Mouse (Mus musculus) kidney, embryonic 14.5 days (tissue): Measurements from ENCODE around the gene Cd37. TPM values are rescaled to one million over a fixed set of nuclear protein-coding genes. Genes with fewer than 3 reads are reported as not detected.

Experiments
- ATAC-seq: fragments of 200-750 bp; cut with Nextera tagmentation; 2 replicates; pipeline ENCODE4 v1.8.0; 2017; ENCODE audit warnings: moderate number of reproducible peaks, mild to moderate bottlenecking, moderate TSS enrichment, moderate library complexity; ENCODE audit not compliant: low FRiP score, low TSS enrichment
- H3K27ac ChIP-seq: fragments of 300-500 bp; sonication (generic); 2 replicates; pipeline ENCODE4 v1.5.1; 2014; ENCODE audit warnings: low read depth, mild to moderate bottlenecking, low read length, moderate library complexity, mixed read lengths
- H3K27me3 ChIP-seq: fragments of 300-500 bp; sonication (generic); 2 replicates; pipeline ENCODE4 v1.6.1; 2014; ENCODE audit warnings: mild to moderate bottlenecking, low read length; ENCODE audit not compliant: control insufficient read depth, insufficient read depth
- H3K36me3 ChIP-seq: fragments of 300-500 bp; sonication (generic); 2 replicates; pipeline ENCODE4 v1.6.1; 2014; ENCODE audit warnings: low read length, mixed read lengths; ENCODE audit not compliant: control insufficient read depth, insufficient read depth
- H3K4me1 ChIP-seq: fragments of 300-500 bp; sonication (generic); 2 replicates; pipeline ENCODE4 v1.6.1; 2014; ENCODE audit warnings: low read length, mixed read lengths; ENCODE audit not compliant: control insufficient read depth, insufficient read depth
- H3K4me2 ChIP-seq: fragments of 300-500 bp; sonication (generic); replicated peaks from 2 replicates; pipeline ENCODE4 v1.6.1; 2014; ENCODE audit warnings: low read depth, mild to moderate bottlenecking, low read length
- H3K4me3 ChIP-seq: fragments of 300-500 bp; sonication (generic); 2 replicates; pipeline ENCODE4 v1.5.1; 2014; ENCODE audit warnings: mild to moderate bottlenecking, low read length
- H3K9ac ChIP-seq: fragments of 300-500 bp; sonication (generic); 2 replicates; pipeline ENCODE4 v1.6.1; 2014; ENCODE audit warnings: low read depth, mild to moderate bottlenecking, low read length, moderate library complexity
- H3K9me3 ChIP-seq: fragments of 300-500 bp; sonication (generic); 2 replicates; pipeline ENCODE4 v1.6.1; 2016; ENCODE audit warnings: low read length; ENCODE audit not compliant: control insufficient read depth
- WGBS: fragments of 180-500 bp; shearing (Covaris S2); extraction: QIAGEN DNeasy Blood & Tissue Kit; methylation state at CpG from one replicate; pipeline ENCODE4 v1.1.7; 2014; 5-methylcytosine and 5-hydroxymethylcytosine counted together
- polyA plus RNA-seq: library from polyadenylated mRNA; unstranded; fragments of >200 nt; fragmentation: Nextera tagmentation; extraction: Ambion mirVana; gene quantifications from 2 replicates; pipeline ENCODE4 v1.2.1, GENCODE M21; 2014

Gene Cd37
- 0.60 and 1.2 TPM in 2 replicates for polyA plus RNA-seq

DNA sequence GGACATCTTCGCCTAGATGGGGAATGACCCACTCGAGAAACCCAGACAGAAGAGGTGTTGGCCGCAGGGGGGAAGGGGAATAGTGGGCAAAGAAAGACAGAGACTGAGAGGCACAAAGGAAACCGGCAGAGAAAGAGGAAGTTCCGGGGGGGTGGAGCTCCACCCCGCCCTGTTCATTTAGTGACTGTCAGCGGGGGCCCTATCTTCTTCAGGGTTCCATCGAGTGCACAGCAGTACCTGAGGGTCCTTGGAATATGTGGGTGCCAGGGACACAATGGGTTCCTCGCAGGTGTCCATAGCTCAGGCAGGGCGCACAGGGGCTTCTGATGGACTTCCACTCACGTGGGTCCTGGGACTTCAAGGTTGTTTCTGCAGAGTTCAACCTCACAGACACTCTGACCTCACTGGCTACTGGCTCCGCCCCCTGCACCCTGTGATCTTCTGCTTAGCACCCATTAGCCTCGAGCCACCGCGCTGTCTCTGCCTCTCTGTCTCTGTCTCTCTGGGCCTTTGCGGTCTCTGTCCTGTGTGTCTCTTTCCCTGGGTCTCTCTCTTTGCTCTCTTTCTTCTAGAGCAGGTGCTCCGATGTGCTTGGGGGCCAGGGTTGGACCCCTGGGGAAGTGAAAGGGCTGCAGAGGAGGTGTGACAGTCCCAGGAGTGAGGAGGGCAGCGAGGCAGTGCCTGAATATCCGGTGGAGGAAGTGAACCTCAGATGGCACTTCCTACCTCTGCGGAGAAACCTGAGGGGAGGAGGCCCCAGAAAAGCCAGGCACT is at the start of gene Cd37:
TSS of gene Cd37 (minus strand) at position 393 of the 774 bp plus-strand sequence.
- no peaks in the 10 kb centered on the region for H3K9me3 ChIP-seq
- WGBS, result 38% methylated on average over 20 of the region's 20 CpGs

DNA sequence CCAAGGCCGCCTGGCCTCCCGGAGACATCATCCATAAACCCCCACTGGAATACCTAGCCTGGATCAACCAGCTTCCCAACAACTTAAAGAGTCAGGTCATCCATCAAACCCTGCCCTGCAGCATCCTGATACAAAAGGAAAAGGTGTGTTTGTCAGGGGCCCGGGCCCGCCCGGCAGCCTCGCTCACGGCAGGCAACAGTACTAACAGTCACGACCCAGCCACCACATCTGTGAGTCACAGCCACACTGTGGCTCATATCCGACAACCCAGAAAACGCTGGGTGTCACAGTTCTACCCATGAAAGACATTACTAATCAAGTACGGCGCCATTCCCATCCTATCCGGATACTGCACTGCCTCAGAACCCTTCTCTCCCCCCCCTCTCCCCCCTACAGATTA is 47.6 kb upstream of the Cd37 start:
- Histone ChIP-seq H3K27ac (no peak overlapping the region), H3K4me3 (no peak overlapping the region), H3K27me3 (no peaks in the 10 kb centered on the region), H3K9me3 (no peaks in the 10 kb centered on the region), H3K36me3 (no peaks in the 10 kb centered on the region), H3K9ac (no peak overlapping the region), H3K4me1 (no peaks in the 10 kb centered on the region), H3K4me2 (no peak overlapping the region)
- WGBS, result 86% methylated on average over 13 of the region's 13 CpGs
- no peak for ATAC-seq

More for the DNA sequence above, at the start of gene Cd37:
- peaks cover 2% of the 10 kb centered on the region; the same call in 1 of the 2 replicates for H3K27me3 ChIP-seq
- peaks cover 7% of the 10 kb centered on the region for H3K4me1 ChIP-seq
- H3K36me3 ChIP-seq, result no peaks in the 10 kb centered on the region; the same call in 1 of the 2 replicates
- no peak within 1 kb of the TSS for H3K27ac ChIP-seq
- no peak within 1 kb of the TSS for H3K4me2 ChIP-seq
- H3K4me3 ChIP-seq, result no peak within 1 kb of the TSS
- ATAC-seq, result no peak
- no peak within 1 kb of the TSS for H3K9ac ChIP-seq

DNA sequence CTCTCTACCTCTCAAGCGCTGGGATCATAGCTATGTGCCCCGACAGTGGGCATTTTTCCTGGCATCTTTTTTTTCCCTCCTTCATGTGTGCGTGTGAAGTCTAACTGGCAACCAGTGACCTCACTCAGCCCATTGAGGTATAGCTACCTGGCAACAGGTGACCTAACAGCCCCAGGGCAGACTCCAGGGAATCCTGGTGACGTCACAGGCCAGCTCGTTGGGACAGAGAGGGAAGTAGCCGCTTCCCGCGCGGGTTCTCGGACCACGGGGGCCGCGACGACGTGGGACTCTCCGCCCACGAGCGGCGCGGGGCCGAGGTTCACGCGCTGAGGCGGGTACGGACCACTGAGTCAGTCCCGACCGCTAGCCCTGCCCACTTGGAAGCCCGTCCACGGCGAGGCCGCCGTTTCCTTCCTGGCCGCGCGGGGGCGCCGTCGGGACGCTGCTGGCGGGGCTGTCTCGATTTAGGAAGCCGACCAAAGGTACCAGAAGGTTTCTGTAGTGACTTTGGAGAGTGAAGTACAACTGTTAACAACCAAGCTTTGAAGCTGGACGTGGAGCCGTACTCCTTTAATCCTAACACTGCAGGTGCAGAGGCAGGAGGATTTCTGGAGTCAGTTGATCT is 38.3 kb upstream of the Cd37 start, which contains the start of gene Slc6a21:
TSS of gene Slc6a21 (plus strand) at position 378 of the 625 bp plus-strand sequence.
- WGBS, result 6% methylated on average over 44 of the region's 44 CpGs
- H3K27me3 ChIP-seq, result no peaks in the 10 kb centered on the region
- H3K4me1 ChIP-seq, result 0 out of 2 replicates have a peak, but pooled peaks cover 3% of the 10 kb centered on the region
- H3K9ac ChIP-seq, result peak within 1 kb of the TSS; percentile 50; the same call in 1 of the 2 replicates
- H3K4me2 ChIP-seq, result peak within 1 kb of the TSS; percentile 67
- H3K4me3 ChIP-seq, result peak within 1 kb of the TSS; percentile 42
- no peaks in the 10 kb centered on the region for H3K36me3 ChIP-seq
- no peaks in the 10 kb centered on the region for H3K9me3 ChIP-seq
- no peak for ATAC-seq
- H3K27ac ChIP-seq, result no peak within 1 kb of the TSS

DNA sequence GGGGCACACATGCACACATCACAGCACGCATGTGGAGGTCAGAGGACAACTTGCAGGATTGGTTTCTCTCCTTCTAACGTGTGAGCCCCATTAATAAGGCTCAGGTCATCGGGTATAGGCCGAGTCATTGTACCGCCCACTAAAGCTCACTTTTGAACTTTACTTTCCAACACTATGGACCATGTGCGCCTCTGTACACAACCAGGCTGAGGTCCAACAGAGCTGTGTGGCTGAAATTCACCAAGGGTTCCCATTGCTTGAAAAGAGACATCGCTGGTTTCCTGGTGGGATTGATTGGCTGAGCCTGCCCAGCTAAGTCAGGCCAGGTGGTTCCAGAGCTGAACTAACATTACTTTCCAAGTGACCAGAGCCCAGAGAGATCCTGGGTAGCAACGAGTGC is 34.8 kb upstream of the Cd37 start:
- no peak overlapping the region for H3K27ac ChIP-seq
- H3K9me3 ChIP-seq, result no peaks in the 10 kb centered on the region
- 0 out of 2 replicates have a peak, but pooled peaks cover 1% of the 10 kb centered on the region for H3K27me3 ChIP-seq
- 0 out of 2 replicates have a peak, but pooled peaks cover 3% of the 10 kb centered on the region for H3K4me1 ChIP-seq
- no peak overlapping the region for H3K4me3 ChIP-seq
- no peaks in the 10 kb centered on the region for H3K36me3 ChIP-seq
- H3K9ac ChIP-seq, result no peak overlapping the region
- 89% methylated on average over 8 of the region's 8 CpGs for WGBS
- ATAC-seq, result no peak
- H3K4me2 ChIP-seq, result no peak overlapping the region

DNA sequence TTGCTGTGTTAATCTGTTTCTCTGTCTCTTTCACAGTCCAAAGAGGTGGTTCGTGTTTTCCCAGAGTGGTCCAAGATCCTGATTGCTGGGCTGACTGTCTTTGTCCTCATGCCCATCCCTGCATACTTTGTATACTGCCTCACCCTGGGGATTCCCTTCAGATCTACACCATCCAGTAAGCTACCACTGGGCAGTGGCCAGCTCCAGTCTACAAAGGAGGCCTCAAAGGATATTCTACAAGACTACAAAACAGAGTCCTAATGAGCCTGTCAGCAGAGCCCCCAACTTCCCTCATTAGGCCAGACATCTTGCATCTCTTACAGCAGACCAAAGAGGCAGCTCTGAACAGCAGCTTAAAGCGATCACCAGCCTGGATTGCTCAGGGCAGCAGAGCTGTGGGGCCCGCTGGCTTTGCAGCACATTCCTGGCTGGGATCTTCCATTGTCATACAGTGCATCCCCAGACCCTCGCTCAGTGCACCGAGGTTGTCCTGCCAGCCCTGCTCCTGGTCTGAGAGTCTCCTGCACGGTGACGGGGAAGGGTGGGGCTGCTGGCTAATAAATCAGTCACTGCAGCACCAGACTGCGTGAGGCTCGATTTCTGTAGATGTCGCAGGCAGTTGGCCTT is 34.0 kb upstream of the Cd37 start:
- no peak overlapping the region for H3K27ac ChIP-seq
- no peak for ATAC-seq
- H3K36me3 ChIP-seq, result no peaks in the 10 kb centered on the region
- H3K27me3 ChIP-seq, result 0 out of 2 replicates have a peak, but pooled peaks cover 5% of the 10 kb centered on the region
- 0 out of 2 replicates have a peak, but pooled peaks cover 3% of the 10 kb centered on the region for H3K4me1 ChIP-seq
- no peak overlapping the region for H3K9ac ChIP-seq
- WGBS, result 36% methylated on average over 10 of the region's 10 CpGs
- H3K9me3 ChIP-seq, result no peaks in the 10 kb centered on the region
- no peak overlapping the region for H3K4me3 ChIP-seq
- no peak overlapping the region for H3K4me2 ChIP-seq

DNA sequence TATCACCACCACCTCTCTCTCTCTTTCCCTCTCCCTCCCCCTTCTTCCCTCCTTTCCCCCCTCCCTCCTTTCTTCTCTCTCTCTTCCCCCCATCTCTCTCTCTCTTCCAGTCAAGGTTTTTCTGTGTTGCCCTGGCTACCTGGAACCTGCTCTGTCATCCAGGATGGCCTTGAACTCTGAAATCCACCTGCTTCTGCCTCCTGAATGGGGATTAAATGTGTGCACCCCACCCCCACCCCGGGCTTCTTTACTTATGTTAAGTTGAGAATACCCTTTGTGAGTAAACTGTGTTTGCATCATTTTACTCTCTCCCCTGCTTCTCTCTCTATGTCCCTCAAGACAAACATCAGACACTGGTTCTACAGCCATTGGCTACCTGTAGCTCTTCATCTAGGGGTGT is 26.6 kb upstream of the Cd37 start:
- H3K4me2 ChIP-seq, result no peak overlapping the region
- no peak for ATAC-seq
- 0 out of 2 replicates have a peak, but pooled peaks cover 5% of the 10 kb centered on the region for H3K27me3 ChIP-seq
- no peaks in the 10 kb centered on the region for H3K36me3 ChIP-seq
- no peak overlapping the region for H3K27ac ChIP-seq
- H3K9ac ChIP-seq, result no peak overlapping the region
- H3K4me1 ChIP-seq, result no peaks in the 10 kb centered on the region
- H3K9me3 ChIP-seq, result no peaks in the 10 kb centered on the region
- H3K4me3 ChIP-seq, result no peak overlapping the region
- WGBS, result 79% methylated on average over 1 of the region's 1 CpGs

DNA sequence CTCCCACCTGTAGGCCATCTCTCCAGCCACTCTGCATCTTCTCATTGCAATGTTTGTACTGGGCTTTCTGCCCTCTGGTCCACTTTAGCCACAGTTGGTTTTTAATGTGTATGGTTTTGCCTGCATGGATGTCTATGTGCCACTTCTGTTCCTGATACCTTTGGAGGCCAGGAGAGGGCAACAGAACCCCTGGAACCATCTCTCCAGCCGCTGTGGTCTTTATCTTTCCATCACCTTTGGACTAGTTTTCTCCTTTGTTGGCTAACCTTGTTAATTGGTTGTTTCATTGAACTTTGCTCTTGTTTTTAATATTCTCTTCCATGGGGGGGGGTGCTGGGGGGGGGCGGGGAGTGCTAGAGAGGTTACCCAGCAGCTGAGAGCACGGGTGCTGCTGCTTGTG is 25.4 kb upstream of the Cd37 start:
- Histone ChIP-seq H3K9ac (no peak overlapping the region), H3K4me3 (no peak overlapping the region), H3K27ac (no peak overlapping the region), H3K4me2 (no peak overlapping the region), H3K27me3 (0 out of 2 replicates have a peak, but pooled peaks cover 5% of the 10 kb centered on the region), H3K36me3 (no peaks in the 10 kb centered on the region), H3K4me1 (no peaks in the 10 kb centered on the region), H3K9me3 (no peaks in the 10 kb centered on the region)
- no peak for ATAC-seq
- WGBS, result 64% methylated on average over 3 of the region's 3 CpGs

DNA sequence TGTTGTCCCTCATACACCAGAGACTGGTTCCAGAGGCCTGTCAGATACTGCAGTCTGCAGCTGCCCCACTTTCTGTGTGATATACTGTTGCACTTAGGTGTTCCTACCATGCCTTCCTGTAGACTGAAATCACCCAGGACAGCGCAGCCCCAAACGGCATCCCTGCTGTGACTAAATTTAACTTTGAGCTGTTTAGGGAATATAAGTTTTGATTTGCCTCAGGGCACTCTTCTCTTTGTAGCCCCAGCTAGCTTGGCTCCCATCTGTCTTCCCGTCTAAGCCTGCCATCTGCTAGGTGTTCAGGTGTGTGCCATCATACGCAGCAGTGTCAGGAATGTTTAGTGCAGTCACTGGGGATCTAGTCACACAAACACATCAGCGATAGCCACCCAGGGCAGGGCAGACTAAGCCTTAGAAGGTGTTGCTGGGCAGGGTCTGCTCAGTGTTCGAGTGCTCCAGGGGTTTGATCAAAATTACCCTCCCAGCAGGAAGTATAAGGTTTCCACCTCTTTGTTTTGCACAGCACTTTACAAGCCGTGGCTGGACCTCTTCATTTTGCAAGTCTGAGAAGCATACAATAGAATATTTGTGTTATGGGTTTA is 24.2 kb upstream of the Cd37 start:
- WGBS, result 57% methylated on average over 7 of the region's 7 CpGs
- H3K9ac ChIP-seq, result no peak overlapping the region

More for the DNA sequence above, 24.2 kb upstream of the Cd37 start:
- Histone ChIP-seq H3K4me2 (no peak overlapping the region), H3K27me3 (no peaks in the 10 kb centered on the region), H3K36me3 (no peaks in the 10 kb centered on the region), H3K27ac (no peak overlapping the region), H3K4me3 (no peak overlapping the region), H3K9me3 (no peaks in the 10 kb centered on the region), H3K4me1 (no peaks in the 10 kb centered on the region)
- no peak for ATAC-seq
